Mouse (Mus musculus) spleen, adult 18-20 months (tissue): Measurements from ENCODE around the gene Hnrnpr.

Source experiments
- DNase-seq, 2 experiments: peaks; one replicate each; pipeline ENCODE4 v3.0.0; 2022; ENCODE audit warnings: mixed read lengths in 2 of 2

The Hnrnpr gene

DNA sequence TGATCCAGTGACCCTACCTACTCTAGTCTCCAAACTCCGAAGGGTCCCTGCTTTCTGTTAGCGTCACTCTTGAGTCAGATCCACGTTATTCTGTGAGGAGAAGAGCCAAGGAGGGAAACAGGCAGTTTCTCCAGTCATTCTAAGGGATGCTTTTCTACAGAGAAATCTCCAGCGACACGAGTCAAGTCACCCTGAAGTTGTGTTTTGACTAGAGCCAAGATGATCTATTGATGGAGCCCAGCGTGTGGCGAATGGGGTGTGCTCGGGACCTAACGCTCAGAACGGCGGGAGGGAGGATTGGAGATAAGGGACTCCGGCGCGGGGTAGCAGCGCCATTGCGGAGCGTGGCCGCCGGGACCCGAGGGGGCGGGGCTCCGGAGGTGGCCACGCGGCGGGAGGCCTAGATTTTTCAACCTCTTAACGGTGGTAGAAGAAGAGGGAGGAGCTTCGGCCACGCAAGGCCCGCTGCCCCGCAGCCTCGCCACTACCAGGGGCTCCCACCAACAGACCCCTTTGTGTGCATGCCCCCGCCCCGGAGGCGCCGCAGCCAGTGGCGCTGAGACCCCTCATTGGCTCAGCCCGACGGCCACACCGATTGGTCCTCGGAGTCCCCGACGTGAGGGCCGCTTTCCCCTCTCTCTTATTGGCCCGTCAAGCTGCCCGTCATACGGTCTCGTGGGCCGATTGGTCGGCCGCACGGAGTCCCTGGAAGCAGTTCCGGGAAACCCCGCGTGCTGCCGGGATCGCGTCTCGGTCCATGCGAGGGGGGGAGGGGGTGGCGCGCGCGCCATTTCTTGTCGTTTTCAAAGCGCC, at the start of gene Hnrnpr:
Hnrnpr (plus strand) TSS at position 714 of the 813 bp plus-strand sequence.
- peak; percentile 97 to 99 for DNase-seq

DNA sequence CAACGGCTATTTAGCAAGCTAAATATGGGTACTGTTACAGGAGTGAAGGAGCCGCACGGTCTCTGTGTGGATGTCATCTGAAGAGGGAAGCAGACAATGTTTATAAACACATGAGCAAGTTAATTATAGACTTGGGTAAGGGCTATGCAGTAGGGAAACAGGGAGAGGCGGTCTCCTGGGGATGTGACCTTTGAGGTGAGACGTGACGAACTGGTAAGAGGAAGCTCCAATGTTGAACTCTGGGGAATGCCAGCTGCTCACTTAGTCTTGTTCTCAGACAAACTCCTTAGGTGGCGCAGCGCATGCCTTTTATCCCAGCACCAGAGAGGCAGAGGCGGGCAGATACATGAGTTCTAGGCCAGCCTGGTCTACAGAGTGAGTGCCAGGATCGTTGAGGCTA, 48.8 kb upstream of the Hnrnpr start:
- DNase-seq: peak in 1 of 2 experiments; percentile 16

DNA sequence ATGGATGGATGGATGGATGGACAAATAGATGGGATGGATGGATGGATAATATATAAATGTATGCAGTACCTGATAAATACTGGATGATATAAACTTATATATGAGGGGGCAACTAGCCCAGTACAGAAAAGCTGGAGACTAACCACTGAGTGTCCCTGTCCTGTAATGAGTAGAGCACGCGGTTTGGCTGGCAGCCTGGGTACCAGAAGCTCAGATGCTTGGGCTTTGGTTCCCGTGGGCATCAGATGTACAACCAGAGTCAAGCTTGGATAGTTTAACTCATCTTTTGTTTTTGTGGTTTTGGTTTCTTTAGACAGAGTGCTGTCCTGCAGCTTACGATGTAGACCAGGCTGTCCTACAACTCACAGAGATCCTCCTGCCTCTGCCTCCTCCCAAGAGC, 47.2 kb upstream of the Hnrnpr start:
- DNase-seq: no peak

DNA sequence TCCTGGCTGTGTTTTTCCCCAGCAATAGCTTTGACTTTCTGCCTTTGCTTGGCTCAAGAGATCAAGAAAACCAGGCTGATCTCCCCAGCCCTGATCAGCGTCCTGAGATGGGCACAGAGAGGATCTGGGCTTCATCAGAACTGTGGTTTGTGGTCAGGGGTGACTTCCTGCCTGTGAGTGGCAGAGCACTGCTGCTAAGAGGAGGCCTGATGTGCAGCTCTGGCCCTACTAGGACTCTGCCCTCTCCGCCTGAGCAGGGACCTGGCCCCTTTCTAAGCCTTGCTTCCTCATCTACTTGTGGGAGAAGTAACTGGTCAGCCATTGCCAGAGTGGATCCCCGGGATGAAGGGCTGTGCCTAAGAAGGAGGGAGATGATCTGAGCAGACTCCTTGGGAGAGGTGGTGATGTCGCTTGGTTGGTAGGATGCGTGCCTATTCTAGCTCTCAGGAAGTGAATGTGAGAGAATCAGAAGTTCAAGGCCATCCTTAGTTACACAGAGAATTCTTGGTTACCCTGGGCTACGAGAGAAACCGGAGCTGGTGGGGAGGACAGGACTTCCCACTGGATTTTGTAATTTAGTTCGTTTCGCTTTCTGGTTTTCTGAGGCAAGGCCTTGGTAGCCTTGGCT, 43.9 kb upstream of the Hnrnpr start:
- peak; percentile 63 for DNase-seq

DNA sequence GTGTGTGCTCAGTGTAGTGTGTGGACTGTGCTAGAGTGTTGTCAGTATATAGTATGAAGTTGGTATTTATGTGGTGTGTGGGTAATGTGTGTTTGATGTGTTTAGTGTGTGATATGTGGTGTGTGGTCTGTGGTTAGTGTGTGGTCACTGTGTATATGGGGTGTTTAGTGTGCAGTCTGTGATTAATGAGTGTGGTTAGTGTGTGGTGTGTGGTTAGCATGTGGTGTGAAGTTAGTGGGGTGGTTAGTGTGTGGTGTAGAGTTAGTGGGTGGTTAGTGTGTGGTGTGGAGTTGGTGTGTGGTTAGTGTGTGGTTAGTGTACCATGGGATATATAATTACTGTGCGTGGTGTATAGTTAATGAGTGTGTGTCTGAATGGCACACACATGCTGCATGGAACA, 41.8 kb upstream of the Hnrnpr start:
- no peak for DNase-seq

DNA sequence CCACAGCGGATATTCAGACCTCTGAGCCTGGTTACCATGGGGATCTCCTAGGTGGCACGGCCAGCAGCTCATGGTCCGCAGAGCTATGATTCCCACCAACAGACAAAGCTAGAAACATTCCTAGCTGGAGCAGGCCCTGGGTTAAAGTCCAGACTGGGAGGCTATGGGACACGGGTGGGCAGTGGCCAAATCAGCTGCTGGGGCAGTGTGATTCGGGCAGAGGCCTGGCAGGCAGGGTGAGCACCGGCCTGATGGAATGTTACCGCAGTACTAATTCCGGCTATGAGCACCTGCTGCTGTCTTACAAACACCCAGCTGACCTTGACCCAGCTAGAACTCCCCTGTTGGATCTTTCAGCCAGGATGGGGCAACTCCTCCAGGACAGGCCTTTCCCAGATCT, 40.1 kb upstream of the Hnrnpr start:
- DNase-seq: no peak

DNA sequence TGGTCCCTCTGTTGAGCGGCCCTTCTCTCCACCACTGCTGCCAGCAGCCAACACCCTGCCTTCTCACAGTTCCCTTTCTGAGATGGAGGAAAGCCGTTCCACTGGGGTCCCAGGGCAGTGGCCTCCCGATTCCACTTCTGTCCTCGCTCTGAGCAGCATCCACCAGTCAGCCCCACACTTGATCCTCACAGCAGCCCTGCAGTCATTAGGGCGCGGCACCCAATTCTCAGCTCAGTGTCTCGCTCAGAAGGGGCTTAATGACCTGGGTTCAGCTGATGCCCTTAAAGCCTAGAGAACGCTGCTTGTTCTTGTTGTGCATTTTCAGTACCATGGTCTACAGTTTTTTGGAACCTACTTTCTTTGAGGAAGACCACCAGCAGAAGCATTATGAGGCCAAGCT, 29.6 kb upstream of the Hnrnpr start:
- no peak for DNase-seq

DNA sequence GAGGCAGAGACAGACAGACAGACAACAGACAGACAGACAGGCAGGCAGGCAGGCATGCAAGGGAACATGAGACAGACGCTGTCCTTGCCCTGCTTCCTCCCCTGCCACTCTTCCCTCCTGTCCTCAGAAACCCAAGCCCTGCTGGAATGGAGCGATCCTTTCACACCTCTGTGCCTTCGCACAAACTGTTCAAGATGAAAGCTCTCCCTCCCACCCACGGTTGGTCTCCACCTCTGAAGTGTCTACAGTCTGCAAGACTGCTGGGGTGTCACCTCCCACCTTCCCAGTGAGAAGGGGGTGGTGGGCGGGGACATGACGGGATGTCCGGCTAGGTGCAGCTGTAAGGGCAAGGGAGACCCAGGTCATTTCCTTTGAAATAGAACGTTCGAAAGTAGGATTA, 29.1 kb upstream of the Hnrnpr start:
- DNase-seq: no peak

DNA sequence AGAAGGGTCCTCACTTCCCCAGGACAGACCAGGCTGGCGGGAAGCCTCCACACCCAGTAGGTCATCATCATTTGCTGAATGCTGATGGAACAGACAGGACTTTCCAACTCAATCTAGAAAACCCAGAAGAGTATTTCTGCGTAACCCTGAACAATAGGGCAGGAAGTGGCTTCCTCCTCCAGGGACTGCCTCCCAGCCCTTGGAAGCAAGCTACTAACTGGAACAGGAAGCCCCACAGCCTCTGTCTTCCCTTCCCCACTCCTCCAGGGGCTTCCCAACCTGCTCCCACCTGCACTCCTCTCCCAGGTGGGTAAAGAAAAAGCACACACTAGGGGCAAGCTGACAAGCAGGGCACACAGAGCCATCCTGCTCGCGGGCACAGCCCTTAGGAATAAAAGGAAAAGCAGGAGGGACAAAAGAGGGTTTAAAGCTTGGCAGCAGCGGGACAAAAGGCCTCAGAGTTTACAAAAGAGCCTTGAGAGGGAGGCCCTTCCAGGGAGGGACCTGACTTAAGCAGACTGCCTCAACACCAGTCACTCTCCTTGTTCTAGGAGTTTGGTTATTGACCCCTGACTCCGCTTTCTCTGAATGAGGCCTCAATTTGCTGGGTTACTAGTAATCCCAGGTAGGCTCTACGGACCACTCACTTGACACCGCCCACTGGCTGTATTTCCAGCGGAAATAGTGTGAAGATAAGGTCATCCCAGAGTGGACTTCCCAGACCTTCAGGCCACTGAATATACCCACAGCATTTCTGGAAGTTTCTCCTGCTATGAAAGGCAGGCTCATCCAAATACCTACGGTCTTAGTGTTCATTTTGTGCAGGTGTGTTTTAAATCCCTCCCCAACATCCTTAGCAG, 27.9 kb upstream of the Hnrnpr start:
- DNase-seq: no peak

DNA sequence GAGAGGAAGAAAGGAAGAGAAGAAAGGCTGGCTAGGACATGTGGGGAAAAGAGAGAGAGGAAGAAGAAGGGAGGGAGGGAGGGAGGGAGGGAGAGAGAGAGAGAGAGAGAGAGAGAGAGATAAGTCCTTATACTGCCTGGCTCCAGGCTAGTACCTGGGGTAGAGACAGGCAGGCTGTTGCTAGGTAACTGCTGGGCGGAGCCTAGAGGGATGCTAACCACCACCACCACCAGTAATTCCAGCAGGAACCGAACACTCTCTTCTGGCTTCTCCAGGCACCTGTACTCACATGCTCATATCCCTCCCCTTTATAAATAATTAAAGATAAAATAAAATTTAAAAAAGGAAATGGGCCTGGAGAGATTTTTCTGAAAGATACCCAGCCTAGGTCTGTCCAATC, 27.0 kb upstream of the Hnrnpr start:
- no peak for DNase-seq

DNA sequence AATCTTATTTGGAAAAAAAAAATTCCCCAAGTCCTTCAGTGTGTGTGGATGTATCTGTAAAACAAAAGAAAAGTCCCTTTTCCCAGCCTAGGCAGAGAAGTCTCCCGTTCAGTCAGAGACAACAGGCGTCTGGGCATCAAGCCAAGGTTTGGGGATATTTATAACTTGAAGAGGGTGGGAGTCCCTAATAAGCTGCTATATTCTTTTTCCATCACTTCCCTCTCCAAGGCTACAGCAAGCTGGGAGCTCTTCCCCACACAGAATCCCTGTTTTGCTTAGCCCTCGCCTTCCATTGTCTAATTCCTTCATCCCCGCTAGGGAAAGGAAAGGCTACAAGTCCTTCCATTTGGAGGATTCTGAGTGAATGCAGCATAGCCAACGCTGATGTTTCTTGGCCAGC, 26.3 kb upstream of the Hnrnpr start, which contains the start of gene Zfp46:
Zfp46 (plus strand) TSS at position 229 of the 400 bp plus-strand sequence.
- DNase-seq: no peak

DNA sequence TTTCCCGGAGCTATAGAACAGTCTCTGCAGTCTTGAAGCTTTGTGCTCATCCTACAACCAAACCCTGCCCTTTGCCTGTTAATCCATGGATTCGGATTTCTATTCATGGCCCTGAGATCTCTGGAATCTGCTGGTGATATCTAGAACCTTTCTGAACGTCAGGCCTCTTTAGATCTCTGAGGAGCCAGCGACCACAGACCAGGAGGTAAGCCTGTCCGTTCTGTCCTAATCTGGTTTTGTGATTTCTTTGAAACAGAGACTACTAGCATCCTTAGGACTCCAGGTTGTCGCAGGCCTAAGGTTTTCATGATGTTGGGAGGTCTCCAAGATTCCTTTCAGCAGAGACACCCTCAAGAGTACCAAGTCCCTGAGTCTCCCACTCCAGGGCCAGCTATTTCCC, 25.9 kb upstream of the Hnrnpr start:
- DNase-seq: no peak

DNA sequence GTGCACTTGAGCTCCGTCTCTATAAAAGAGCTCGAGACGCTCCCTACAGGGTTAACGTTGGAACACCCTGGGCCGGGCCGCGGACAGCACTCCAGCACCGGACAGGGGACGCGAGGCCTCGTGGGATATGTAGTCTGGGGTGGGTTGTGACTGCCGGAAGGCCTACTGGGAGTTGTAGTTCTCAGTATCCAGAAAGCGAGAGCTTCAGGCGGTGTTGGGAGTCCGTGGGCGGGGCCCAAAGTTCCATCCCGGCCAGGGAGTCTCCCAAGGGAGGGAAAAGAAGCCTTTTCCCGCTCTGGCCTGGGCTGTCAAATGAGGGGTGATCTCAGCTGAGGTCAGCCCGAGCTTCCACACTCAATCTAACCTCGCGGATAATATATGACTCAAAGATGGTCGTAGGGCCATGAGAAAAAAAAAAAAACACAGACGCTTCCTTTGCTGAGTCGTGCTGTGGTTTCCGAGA, 25.4 kb upstream of the Hnrnpr start:
- peak; percentile 84 to 86 for DNase-seq

DNA sequence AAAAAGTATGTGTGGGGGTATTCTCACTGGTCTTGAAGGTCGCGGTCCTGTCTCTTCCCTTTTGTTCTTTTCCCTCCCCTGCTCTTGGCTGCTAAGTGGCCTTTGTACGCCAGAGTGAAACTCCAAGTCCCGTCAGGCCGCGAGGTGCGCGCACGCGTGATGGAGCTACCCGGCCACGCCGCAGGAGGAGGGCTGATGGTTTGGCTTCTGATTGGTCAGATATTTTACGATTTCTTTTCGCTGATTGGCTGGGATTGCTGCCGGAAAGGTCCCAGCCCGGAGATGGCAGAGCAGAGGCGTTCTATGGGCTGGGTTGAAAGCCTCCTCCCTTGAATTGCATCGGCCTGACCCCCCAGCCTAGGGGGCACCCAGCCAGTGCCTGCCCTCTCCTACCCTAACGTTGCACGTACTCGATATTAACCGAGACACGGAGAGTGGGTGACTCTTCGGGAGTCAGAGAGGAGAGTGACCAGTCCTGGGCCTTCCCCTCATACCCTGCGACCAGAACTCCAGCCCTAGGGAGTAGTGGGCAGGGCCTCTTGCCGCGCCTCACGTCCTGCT, 24.9 kb upstream of the Hnrnpr start:
- DNase-seq: peak; percentile 90 to 92

DNA sequence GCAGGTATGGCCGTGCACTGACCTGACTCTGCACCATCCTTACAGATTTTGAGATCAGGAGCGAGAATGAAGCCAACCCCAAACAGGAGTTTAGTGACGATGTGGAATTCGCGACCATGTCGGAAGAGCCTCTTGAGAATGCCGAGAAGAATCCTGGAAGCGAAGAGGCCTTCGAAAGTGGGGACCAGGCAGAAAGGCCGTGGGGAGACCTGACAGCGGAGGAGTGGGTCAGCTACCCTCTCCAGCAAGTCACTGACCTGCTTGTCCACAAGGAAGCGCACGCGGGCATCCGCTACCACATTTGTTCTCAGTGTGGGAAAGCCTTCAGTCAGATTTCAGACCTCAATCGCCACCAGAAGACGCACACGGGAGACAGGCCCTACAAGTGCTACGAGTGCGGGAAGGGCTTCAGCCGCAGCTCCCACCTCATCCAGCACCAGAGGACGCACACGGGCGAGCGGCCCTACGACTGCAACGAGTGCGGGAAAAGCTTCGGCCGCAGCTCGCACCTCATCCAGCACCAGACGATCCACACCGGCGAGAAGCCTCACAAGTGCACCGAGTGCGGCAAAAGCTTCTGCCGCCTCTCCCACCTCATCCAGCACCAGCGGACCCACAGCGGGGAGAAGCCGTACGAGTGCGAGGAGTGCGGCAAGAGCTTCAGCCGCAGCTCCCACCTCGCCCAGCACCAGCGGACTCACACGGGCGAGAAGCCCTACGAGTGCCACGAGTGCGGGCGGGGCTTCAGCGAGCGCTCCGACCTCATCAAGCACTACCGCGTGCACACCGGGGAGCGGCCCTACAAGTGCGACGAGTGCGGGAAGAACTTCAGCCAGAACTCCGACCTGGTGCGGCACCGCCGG, 20.6 kb upstream of the Hnrnpr start:
- DNase-seq: no peak

DNA sequence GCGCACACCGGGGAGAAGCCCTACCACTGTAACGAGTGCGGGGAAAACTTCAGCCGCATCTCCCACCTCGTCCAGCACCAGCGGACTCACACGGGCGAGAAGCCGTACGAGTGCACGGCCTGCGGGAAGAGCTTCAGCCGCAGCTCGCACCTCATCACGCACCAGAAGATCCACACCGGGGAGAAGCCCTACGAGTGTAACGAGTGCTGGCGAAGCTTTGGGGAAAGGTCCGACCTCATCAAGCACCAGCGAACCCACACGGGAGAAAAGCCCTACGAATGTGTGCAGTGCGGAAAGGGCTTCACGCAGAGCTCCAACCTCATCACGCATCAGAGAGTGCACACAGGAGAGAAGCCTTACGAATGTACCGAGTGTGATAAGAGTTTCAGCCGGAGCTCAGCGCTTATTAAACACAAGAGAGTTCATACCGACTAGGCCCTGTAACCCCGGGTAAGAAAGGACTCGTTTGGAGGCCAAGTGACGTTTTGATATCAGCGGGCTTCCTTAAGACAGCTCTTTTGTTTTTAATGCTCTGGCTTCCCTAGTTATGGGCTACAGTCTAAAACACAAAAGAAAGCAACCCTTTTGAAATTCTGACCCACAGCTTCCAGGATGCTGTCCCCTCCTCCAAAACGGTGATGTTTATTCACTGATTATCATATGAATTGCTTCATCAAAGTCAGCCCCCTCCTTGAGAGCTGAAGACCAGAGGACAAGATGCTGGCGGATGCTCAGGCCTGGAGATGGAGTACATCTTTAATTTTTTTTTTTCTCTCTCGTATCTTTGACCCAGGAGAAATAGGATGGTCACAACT, 19.8 kb upstream of the Hnrnpr start:
- DNase-seq: no peak

DNA sequence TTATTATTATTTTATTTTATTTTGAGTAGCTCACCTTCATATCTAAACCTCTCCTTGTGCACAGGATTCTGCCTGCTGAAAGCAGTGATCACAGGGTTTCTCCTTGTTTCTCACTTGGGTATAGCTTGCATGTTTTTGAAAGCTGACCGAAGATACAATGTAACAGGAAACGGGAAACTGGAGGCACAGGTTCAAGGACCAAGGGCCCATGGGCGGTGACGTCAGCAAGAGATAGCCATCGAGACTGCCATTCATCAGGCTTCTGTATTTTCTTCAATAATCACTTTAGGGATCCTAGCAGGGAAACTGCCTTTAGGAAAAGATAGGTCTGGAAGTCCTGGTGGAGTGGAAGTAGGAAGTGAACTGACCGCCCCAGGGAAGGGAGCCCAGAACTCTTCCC, 19.1 kb upstream of the Hnrnpr start:
- DNase-seq: no peak

DNA sequence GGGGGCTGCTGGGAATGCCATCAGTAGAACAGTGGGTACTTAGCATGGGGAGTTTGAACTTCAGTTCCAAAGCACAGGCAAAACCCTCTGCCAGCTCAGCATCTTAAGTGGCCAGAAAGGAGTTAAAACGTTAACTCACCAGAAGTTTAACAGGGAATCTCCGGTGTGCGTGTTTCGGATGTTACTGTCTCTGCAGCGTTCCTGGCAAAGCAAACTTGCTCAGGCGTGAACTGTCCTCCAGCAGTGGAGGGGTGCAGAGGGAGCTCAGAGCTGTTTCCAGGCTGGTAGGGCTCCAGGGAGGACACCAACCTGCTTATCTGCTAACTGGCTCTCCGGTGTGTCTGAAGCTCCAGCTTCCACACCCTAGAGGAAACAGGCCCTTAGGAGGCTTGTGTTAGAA, 14.8 kb upstream of the Hnrnpr start:
- DNase-seq: no peak

DNA sequence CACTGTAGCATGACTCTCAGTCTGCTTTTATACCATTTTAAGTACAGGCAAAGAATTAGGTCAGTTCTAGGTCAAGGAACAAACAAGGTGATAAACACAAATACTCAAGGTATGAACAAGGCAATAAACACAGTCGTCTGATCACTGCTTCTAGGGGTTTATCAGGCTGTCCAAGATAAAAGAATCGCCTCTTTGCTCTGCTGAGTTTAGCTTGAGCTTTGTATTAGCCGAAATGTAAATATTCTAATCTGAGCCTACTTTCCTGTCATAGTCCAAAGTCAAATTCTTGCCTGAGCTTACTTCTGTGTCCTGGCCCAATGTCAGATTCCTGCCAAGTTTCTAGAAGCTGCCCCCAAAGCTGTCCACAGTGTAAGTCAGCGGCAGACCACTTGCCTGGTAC, 8.3 kb upstream of the Hnrnpr start:
- no peak for DNase-seq

DNA sequence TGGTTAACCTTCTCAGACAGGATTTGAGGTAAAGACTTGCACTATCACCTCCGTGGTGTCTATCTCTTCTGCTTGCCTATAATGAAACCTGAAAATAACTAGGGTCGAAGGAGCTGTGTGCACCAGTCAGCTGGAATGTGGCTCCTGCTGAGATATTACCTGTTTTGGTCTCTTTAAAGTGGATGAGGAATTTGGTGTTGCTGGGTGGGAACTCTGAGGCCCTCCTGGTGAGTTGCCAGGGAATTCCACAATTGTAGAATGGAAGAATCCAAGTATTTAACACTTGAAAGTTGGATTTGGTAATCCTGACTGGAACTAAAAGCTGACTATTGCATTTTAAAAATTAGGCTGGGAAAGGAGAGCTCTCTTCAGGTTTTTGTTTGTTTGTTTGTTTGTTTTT, 6.6 kb upstream of the Hnrnpr start:
- DNase-seq: no peak

DNA sequence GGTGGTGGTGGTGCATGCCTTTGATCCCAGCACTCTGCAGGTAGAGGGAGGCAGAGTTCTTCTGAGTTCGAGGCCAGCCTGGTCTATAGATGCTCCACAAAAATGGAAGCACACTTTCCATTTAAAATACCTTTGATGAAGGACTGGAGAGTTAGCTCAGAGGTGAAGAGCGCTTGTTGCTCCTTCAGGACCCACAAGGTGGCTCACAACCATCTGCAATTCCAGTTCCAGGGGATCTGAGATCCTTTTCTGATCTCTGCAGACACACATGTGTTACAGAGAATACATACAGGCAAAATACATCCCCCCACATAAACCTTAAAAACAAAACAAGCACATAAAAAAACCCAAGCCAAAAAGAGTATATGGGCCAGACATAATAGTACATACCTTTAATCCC, 2.4 kb upstream of the Hnrnpr start:
- DNase-seq: no peak
